ENCODE assay signal across 9 mouse cellular contexts in genomic region chr3:6865462-6866147, GRCm38 (mm10).
A peak's percentile ranks its signal among the peaks of the same experiment; 100 is the strongest.
DNase-seq lines count a peak whose midpoint lies in the region; ATAC-seq and TF ChIP-seq lines count a peak whose summit lies in the region.
"Had no signal": no experiment of that assay in that cellular context is flagged by ENCODE, and none has a peak within 500 bp of the region (broad histone marks: within the 10 kb centered on the region; RNA-seq: fewer than 3 reads in every experiment).

No protein-coding gene starts in this region.

- no peak overlapping the region for H3K27ac ChIP-seq in lung, embryonic 16.5 days (ENCODE audit: low read length)
- no peak overlapping the region for H3K27ac ChIP-seq in lung, postnatal 0 days (ENCODE audit: low read length)
- H3K27ac ChIP-seq: limb, embryonic 15.5 days had no signal

- H3K9ac ChIP-seq in lung, embryonic 16.5 days (ENCODE audit: low read length): no peak overlapping the region
- H3K9ac ChIP-seq in lung, postnatal 0 days (replicated peaks; ENCODE audit: low read depth): no peak overlapping the region
- H3K9ac ChIP-seq: limb, embryonic 15.5 days had no signal

- H3K4me3 ChIP-seq in lung, embryonic 16.5 days (ENCODE audit: low read length): no peak overlapping the region
- H3K4me3 ChIP-seq in lung, postnatal 0 days (ENCODE audit: low read depth, low read length): no peak overlapping the region
- H3K4me3 ChIP-seq: limb, embryonic 15.5 days had no signal

- no peaks in the 10 kb centered on the region for H3K27me3 ChIP-seq in lung, embryonic 16.5 days (ENCODE audit: control insufficient read depth, insufficient read depth, low read depth, low read length)
- no peaks in the 10 kb centered on the region for H3K27me3 ChIP-seq in lung, postnatal 0 days (replicated peaks; ENCODE audit: insufficient read depth, low read length)
- H3K27me3 ChIP-seq: limb, embryonic 15.5 days had no signal

- H3K4me2 ChIP-seq in lung, embryonic 16.5 days (ENCODE audit: low read depth, low read length): no peak overlapping the region
- no peak overlapping the region for H3K4me2 ChIP-seq in lung, postnatal 0 days (replicated peaks; ENCODE audit: low read depth, low read length)
- H3K4me2 ChIP-seq: limb, embryonic 15.5 days had no signal

- no peaks in the 10 kb centered on the region for H3K36me3 ChIP-seq in lung, embryonic 16.5 days (ENCODE audit: control insufficient read depth, insufficient read depth, low read length)
- H3K36me3 ChIP-seq in lung, postnatal 0 days (ENCODE audit: insufficient read depth, low read length): no peaks in the 10 kb centered on the region
- H3K36me3 ChIP-seq: limb, embryonic 15.5 days had no signal

- TF ChIP-seq CTCF in lung, postnatal 0 days (IDR thresholded peaks at IDR 0.05): no peak

- no peaks in the 10 kb centered on the region for H3K9me3 ChIP-seq in lung, embryonic 16.5 days (ENCODE audit: control insufficient read depth, low read length)
- no peaks in the 10 kb centered on the region for H3K9me3 ChIP-seq in lung, postnatal 0 days (ENCODE audit: low read length)
- H3K9me3 ChIP-seq: limb, embryonic 15.5 days had no signal

- no peak for TF ChIP-seq EP300 in lung, postnatal 0 days (IDR thresholded peaks at IDR 0.05)

- no peaks in the 10 kb centered on the region for H3K4me1 ChIP-seq in lung, embryonic 16.5 days (replicated peaks; ENCODE audit: control insufficient read depth, insufficient read depth, low read length)
- H3K4me1 ChIP-seq in lung, postnatal 0 days (ENCODE audit: insufficient read depth, low read depth, low read length): no peaks in the 10 kb centered on the region

- intact Hi-C loops in heart, postnatal 25 days (cut with DNase I): no loop called here

- 55% methylated on average over 3 of the region's 3 CpGs for WGBS in lung, embryonic 16.5 days
- WGBS in lung, postnatal 0 days: 53% methylated on average over 3 of the region's 3 CpGs

- ATAC-seq in lung, embryonic 16.5 days (ENCODE audit: low read depth): peak; percentile 54
- no peak for ATAC-seq in lung, postnatal 0 days
- no peak for ATAC-seq in activated CD4-positive, CD25-positive, alpha-beta regulatory T cell, adult 4 months

- DNase-seq in lung, postnatal 0 days (ENCODE audit: low spot score): no peak
- DNase-seq in cerebellum, postnatal 14 days: peak; percentile 79 to 82
- DNase-seq in layer of hippocampus, postnatal 14 days (ENCODE audit: low spot score in 2 of 2): peak; percentile 67 to 83
- peak; percentile 84 to 87 for DNase-seq in right cerebral cortex, postnatal 10 days (ENCODE audit: low spot score in 2 of 2)
- no peak for DNase-seq in spleen, adult 18-20 months
- no peak for DNase-seq in heart, postnatal 25 days (ENCODE audit: low spot score)

Comparison
In these comparisons a context has a peak if more than half of its experiments do, and no peak if none do; other contexts are left out.
1. DNase-seq: peak in cerebellum, postnatal 14 days (2 of 2), layer of hippocampus, postnatal 14 days (2 of 2) and right cerebral cortex, postnatal 10 days (2 of 2); none in lung, postnatal 0 days (single experiment), spleen, adult 18-20 months (0 of 2) and heart, postnatal 25 days (single experiment).